Mouse (Mus musculus) left cerebral cortex, adult 9 months (tissue): ENCODE measurements around the gene Lpar5.
A peak's percentile ranks its signal among the peaks of the same experiment; 100 is the strongest.
"Not testable (repeated sequence)": the region's sequence is repeated elsewhere in the genome, so short reads cannot be mapped to it uniquely, and the experiment has no call there.

Experiments used
- DNase-seq, 2 experiments: peaks; one replicate each; pipeline ENCODE4 v3.0.0; 2022; ENCODE audit warnings: low spot score in 2 of 2

Lpar5 gene

DNA sequence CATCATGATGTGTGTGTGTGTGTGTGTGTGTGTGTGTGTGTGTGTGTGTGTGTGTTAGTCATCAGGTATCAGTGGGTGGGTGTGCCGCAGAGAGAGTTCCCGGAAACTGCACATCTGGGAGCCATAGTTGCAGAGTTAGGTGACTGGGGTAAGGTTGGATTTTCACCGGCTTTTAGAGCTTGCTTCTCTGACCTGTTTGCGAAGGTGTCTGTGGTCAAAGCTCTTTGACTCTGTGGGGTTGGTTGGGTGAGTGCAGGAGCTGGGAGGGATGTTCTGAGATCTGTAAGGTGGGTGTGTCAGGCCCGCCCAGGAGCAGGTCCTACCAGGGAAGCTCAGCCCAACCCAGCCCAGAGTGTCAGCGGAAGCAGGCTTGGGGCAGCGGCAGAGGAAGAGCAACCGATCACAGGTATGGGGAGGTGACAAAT, at the start of gene Lpar5:
TSS of gene Lpar5 (plus strand) at position 350 of the 425 bp plus-strand sequence.
- no peak for DNase-seq

DNA sequence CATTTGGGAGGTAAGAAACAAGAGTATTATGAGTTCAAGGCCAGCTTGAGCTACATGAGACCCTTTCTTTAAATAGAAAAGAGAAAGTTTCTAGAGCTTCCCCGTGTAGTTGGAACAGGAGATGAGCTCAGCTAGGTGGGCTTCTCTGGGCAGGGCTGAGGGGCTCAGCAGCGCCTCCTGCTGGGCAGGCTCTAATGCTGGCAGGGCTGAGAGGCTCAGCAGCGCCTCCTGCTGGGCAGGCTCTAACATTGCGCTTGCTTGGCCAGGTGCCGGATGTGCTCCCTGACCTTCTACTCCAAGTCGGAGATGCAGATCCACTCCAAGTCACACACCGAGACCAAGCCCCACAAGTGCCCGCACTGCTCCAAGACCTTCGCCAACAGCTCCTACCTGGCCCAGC, 37.2 kb upstream of the Lpar5 start:
- DNase-seq, result not testable (repeated sequence)

DNA sequence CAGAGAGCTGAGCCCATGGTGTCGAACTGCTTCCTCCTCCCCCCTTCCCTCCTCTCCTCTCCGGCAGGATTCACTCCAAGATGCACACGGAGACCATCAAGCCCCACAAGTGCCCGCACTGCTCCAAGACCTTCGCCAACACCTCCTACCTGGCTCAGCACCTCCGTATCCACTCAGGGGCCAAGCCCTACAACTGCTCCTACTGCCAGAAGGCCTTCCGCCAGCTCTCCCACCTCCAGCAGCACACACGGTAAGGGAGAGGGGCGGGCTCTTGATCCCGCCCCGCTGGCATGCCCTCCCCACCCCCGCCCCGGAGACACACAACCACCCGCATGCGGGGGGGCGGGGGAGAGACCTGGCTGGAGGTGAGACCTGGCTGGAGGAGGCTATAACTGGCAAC, 36.1 kb upstream of the Lpar5 start:
- DNase-seq, result no peak

DNA sequence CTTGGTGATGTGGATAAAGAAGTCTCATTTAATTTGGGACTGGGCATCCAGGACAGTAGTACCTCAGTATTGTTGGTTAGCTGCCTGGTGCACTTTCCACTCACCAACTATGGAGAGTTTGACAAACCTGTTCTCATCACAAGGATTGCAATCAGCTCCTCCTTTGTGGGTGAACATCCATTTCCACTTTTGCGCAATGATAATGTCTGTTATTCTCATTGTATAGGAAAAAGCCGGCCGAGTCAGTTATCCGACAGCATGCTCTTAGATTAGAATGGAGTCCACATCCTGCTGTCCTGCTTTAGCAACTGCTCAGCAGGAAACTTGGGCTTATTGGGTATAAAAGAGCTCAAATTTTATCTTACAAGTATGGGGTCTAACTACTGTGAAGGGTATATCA, 29.1 kb upstream of the Lpar5 start:
- no peak for DNase-seq

DNA sequence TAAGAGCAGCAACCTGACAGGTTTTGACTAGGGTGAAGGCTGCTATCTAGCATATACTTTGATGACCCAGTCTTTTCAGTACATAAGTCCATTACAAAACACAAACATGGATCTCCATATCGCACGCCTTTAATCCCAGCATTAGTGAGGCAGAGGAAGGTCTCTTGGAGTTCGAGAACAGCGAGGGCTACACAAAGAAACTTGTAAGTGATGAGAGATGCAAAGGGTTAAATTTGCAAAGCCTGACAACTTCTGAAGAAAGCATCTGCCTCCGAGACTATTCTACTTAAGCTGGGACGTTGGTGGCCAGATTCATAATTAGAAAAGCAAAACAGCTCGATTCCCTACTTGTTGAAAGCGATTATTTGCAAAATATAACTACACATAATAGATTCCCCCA, 28.6 kb upstream of the Lpar5 start:
- DNase-seq, result no peak

DNA sequence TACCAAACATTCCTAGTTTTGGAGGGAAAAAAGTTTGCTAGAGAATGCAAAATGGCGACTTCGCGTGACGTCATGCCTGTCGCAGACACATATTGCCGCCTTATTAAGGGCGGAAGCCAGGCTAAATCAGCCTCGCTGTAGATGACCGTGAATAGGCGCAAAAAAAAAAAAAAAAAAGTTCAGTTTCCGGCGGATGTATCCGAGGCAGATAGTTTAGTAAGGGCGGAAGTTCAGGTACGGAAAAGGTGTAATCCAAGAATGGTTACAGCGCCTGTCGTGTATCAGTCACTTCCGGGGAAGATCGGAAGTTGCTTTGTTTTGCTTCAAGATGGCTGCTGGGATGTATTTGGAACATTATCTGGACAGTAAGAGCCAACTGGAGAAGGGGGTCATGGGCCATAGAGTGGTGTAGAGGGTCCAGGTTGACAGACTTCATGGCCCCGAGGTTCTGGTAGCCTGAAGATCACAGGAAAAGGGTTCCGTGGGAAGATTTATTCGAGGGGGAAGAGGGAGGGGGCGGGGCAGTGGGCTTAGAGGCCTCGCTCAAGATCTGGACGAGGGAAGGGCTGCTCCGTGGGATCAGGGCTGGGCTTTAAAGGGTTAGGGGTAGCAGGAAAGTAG, 28.1 kb upstream of the Lpar5 start, which contains the start of gene Ing4:
TSS of gene Ing4 (plus strand) at position 228 of the 621 bp plus-strand sequence.
- DNase-seq, result peak; percentile 90 to 91

DNA sequence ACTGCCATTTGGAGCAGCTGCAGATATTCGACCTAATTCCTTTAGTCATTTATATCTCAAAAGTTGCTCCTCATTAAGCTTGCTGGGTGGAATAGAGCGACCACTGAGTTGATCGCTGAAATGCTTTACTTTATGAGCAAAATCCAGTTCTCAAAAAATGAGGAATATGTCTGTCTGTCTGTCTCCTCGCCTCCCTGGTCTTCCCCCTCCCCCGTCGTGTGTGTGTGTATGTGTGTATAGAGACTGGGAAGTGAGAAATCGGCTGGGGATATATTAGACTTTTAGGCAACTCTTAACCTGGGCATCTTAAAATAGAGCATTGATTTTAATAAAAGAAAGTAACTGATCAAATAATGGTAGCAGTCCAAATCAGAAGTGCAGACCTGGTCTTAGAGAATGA, 27.5 kb upstream of the Lpar5 start:
- no peak for DNase-seq

DNA sequence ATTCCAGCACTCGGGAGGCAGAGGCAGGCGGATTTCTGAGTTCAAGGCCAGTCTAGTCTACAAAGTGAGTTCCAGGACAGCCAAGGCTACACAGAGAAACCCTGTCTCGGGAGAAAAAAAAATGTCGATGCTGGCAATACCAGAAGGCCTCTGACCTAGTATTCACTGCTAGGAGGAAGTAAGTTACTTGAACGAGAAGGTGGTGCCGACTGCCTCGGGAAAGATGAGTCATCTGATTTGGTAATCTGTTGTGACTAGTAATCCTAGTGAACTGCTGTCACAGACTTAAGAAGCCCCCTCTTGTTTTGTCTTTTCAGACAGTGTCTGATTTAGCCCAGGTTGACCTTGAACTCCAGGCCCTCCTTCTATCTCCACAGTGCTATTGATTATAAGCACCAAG, 26.7 kb upstream of the Lpar5 start:
- DNase-seq, result no peak

DNA sequence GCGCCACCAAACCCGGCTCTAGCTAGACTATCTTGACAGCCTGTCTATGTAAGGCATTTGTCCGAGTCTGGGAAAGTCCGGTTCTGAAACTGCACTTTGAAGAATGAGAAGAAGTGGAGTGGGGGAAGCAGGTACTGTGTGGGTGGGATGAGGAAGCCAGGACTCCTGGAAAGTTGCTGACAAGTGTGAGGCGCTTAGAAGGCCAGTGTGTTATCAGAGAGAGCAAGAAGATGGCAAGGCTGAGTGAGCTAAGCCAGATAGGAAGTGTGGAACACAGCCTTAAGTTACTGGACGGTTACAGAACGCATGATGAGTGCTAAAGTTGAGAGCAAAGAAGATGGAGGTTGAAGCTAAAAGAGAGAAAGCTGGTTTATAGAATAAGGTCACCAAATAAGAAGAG, 25.6 kb upstream of the Lpar5 start:
- DNase-seq, result no peak

DNA sequence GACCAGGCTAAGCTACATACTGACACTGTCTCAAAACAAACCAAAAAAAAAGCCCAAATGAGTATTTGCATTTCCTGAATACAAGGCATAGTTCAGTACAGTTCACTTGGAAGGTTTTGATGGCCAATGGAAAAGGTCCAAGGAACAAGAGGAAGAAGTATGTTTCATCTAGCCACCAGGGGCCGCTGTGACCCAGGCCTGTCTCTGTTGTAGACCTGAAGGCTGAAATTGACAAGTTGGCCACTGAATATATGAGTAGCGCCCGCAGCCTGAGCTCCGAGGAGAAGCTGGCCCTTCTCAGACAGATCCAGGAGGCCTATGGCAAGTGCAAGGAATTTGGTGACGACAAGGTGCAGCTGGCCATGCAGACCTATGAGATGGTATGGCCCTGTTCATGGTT, 21.0 kb upstream of the Lpar5 start:
- DNase-seq, result peak in 1 of 2 experiments; percentile 73

DNA sequence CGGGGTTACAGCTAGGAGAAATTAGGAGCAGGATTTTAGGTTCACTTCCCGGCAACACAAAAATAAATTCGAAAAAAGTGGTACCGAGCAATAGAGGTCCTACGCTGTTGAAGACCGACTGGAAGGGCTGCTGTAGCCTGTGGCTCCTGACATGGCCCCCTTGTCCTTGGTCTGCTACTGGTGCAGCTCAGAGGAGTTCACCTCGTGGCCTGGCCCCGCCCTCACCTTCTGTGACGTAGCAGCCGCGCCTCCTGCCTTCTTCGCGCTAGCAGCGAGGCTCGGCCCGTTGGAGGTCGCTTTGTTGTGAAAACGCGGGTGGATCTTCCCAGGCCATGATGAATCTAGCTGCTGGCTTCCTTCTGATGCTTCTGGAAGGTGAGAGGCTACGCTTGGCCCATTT, 18.0 kb upstream of the Lpar5 start, which contains the start of gene Acrbp:
TSS of gene Acrbp (plus strand) at position 12 of the 400 bp plus-strand sequence.
- no peak for DNase-seq

DNA sequence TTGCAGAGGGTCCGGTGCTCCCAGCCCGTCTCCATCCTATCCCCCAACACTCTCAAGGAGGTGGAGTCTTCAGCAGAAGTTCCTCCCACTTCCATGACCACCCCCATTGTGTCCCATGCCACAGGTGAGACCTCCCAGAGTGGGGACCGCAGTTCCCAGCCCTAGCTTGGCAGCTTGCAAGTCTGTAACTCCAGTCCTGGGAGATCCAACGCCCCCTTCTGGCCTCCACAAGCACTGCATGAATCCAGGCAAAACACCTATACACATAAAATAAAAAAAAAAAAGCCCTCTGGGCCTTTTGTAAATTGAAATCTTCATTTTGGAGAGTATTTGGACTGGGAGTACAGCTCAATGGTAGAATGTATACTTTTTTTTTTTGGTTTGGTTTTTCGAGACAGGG, 16.5 kb upstream of the Lpar5 start:
- DNase-seq, result no peak

DNA sequence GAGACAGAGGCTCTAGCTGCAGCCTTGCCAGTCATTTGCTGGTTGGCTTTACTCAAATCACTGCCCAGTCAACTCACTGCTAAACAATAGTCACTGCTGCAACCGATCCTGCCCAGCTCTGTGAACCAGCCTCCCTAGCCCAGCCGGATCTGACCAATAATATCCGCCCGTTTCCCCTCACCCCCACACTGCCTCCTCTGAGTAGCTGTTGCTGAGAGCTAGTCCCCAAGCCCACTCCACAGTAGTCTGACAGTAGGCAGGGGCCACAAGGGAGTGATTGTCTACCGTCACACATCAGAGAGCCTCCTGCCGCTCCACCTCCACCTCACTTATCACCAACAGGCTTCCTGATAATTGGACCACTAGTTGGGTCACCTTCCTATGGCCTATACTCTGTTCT, 6.2 kb upstream of the Lpar5 start:
- no peak for DNase-seq

DNA sequence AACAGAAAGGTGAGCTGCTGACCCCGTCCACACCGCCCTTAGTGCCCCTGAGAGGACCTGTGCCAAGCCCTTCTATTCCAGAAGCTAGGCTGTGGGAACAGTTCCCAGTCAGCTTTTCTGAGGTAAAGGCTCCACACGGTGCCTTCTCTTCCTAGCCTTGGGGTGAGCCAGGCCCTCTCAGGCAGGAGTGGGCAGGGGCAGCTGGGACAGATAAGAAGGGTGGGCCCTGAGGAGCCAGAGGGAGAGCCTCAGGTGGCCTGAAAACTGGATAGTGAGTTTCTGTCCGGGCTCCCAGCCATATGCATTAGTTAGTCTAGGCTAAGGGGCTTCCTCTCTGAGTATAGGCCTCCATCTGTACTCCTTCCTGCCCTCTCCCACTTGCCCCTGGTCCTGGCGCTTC, 5.2 kb upstream of the Lpar5 start:
- no peak for DNase-seq

DNA sequence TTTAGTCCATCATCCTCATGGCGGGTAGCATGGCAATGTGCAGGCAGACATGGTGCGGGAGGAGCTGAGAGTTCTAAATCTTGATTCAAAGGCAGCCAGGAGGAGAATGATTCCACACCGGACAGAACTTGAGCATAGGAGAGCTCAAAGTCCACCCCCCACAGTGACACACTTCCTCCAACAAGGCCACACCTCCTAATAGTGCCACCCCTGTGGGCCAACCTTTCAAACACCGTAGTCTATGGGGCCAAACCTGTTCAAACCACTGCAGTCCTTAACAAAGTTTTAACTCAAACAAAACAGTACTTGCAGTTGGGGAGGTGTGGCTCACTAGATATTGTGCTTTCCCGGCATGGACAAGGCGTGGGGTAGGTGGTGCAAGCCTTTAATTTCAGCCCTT, 3.8 kb upstream of the Lpar5 start:
- DNase-seq, result no peak

DNA sequence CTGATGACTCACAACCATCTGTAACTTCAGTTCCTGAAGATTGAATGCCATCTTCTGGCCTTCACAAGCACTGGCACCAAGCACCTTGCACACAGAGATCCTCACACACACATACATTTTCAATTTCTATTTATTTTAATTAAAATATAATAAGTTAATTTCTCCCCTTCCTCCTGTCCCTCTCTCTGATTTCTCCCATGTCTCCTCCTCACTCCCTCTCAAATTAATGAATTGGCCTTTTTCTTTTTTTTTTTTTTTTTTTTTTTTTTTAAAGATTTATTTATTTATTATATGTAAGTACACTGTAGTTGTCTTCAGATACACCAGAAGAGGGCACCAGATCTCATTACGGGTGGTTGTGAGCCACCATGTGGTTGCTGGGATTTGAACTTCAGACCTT, 2.5 kb upstream of the Lpar5 start:
- DNase-seq, result not testable (repeated sequence)

DNA sequence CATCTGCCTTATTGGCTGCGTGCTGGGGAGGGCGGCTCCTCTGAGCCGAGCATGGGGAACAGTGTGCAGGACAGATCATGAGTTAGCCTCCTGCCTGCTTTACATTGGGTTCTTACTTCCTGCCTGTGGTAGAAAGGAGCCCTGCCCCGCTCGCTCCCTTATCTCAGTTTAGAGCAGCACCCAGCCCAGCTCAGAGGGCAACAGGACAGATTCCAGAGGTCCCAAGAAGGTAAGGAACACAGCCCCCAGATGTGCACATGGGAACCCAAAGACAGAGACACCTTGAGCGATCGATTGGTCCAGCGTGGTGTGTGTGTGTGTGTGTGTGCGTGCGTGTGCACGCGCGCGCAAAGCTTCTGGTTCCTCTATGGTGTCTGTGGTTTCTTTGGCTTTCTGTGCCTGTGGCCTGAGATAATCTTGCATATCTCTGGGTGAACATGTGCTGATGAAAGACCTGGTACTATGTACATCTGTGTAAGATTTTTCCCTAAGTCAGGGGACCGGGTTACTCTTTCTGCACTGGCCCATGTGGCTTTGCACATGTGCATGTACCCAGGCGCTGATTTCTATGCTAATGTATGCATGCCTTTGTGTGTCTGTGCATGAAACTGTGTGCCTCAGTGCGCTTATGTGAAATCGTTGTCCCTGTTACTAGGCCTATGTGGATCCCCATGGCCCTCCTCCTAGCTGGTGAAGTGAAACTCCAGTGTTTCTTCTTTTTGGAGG, 3.6 kb downstream of the Lpar5 start:
- no peak for DNase-seq

DNA sequence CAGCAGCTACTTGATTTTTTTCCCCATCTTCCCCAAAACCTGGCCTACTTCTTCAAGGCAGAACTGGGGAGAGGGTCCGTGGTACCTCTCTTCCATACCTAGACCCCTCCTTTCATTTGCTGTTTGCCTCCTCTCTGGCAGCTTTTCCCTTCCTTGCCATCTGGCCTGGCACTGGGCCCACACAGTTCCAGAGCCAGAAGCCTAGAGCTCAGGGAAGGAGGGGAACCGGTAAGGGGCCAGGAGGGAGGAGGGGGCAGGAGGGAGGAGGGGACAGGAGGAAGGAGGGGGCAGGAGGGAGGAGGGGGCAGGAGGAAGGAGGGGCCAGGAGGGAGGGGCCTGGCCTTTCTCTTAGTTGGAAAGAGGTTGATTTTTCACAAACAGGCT, 4.2 kb downstream of the Lpar5 start:
- DNase-seq, result peak in 1 of 2 experiments; percentile 41

DNA sequence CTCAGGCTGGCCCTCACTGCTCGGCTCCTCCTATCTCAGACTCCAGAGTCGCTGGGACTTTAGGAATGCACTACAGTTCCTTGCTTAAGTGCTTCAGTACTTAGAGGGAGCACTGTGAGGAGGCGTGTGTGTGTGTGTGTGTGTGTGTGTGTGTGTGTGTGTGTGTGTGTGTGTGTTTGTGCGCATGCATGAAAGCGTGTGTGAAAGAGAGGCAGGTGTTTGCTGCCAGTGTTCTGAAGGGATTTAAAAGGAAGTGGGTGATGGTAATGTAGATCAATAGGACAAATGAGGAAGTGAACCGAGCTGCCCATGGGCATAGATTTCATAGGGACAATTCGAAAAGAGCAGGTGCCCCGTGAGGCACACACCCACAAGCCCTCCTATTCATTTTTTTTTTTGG, 6.1 kb downstream of the Lpar5 start:
- no peak for DNase-seq

DNA sequence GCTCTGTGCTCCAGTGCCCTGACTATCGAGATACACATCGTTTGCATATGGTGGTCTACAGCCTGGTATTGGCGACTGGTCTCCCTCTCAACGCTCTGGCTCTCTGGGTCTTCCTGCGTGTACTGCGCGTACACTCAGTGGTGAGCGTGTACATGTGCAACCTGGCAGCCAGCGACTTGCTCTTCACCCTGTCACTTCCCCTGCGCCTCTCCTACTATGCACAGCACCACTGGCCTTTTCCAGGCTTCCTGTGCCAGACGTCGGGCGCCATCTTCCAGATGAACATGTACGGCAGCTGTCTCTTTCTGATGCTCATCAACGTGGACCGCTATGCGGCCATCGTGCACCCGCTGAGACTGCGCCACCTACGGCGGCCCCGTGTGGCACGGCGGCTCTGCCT, 13.7 kb downstream of the Lpar5 start:
- DNase-seq, result no peak

DNA sequence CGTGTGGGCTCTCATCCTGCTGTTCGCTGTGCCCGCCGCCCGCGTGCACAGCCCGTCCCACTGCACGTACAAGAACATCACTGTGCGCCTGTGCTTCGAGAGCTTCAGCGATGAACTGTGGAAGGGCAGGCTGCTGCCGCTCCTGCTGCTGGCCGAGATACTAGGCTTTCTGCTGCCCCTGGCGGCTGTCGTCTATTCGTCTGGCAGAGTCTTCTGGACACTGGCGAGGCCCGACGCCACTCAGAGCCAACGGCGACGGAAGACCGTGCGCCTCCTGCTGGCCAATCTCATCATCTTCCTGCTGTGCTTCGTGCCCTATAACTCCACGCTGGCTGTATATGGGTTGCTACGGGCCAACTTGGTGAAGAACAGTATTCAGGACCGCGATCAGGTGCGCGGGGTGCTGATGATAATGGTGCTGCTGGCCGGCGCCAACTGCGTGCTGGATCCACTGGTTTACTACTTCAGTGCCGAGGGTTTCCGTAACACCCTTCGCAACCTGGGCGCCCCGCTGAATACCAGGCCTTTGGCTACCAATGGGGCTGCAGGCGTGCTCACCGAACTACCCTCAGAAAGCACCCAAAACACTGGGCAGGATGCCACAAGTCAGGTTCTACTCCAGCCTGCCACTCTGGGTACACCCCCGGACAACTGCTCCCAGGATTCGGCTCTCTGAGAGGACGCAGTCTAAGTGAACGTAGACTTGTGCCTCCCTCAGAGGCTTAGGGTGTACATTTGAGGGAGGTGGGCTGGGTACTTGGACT, 14.3 kb downstream of the Lpar5 start:
- peak in 1 of 2 experiments; percentile 82 for DNase-seq

DNA sequence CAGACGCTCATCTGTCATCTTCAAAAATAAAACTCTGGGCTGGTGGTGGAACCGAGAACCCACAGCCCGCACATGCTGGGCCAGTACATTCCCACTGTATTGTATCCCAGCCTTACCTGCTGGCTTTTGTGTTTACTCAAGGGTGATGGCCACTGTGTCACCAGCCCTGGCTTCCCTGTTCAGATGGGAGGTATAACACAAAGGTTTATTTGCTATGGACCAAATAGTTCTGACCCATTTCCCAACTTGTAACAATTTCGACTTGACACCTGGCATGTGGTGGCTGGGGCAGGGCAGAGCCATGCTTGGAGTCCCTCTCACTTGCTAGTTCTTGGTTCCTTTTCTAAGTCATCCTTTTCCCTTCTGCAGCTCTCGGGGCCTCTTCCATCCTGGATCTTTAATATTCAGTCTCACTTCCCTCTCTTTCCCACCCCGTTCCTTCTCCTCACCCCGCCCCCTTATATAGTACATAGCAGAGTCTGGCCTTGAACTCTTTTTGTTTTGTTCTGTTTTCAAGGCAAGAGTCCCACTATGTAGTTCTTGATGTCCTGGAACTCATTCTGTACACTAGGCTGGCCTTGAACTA, 15.2 kb downstream of the Lpar5 start:
- DNase-seq, result no peak
